Mouse (Mus musculus) frontal cortex, adult 2 months (tissue): ENCODE measurements around the gene Dgkz. TPM values are rescaled to one million over a fixed set of nuclear protein-coding genes. Genes with fewer than 3 reads are reported as not detected.

Experiments used
- DNase-seq, 2 experiments: peaks; one replicate each; pipeline ENCODE4 v3.0.0; 2022; ENCODE audit warnings: low spot score in 1 of 2; ENCODE audit errors: extremely low spot score in 1 of 2
- polyA plus RNA-seq: library from polyadenylated mRNA; depleted of rRNA; stranded (reverse); fragments of >200 nt; gene quantifications from 2 replicates; pipeline ENCODE4 v1.2.3, GENCODE M21; 2012; rRNA removed

The Dgkz gene
- polyA plus RNA-seq, 1 experiment = 632 TPM

DNA sequence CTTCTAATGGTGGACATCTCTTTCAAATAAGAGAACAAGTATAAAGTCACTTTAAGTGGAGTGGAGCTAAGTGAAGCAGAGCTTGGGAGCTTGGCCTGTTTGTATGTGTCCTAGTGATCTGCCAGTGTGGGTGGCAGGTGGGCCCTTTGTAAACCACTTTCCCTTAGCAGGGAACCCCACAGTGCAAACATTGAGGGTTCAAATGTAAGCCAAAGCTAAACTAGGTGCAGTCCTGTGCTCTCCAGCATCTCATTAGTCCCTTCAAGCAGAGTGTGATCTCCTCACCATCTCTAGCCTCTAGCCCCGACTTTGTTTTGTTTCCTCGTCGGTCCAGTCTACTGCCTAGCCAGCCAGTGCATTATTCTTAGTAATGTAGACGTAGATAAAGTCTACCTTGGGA lies 91.0 kb downstream of the Dgkz start:
- no peak for DNase-seq

GRCm38 (mm10) chr2:91883961-91884360 lies 91.7 kb downstream of the Dgkz start:
- no peak for DNase-seq

Other genes with a start within 250 kb of the Dgkz start
- 37.2 and 39.1 TPM in 2 replicates for gene Ambra1, start 245.7 kb downstream of the Dgkz start, polyA plus RNA-seq
- 36.1 and 39.2 TPM in 2 replicates for gene Chrm4, start 48.6 kb downstream of the Dgkz start, polyA plus RNA-seq
- 53.6 and 61.5 TPM in 2 replicates for gene Mdk, start 43.6 kb downstream of the Dgkz start, polyA plus RNA-seq
- gene Gm9821, start 30.2 kb downstream of the Dgkz start, polyA plus RNA-seq = 0.04 and 0.12 TPM in 2 replicates
- 1.7 and 1.8 TPM in 2 replicates for gene Creb3l1, start 48.6 kb upstream of the Dgkz start, polyA plus RNA-seq
- gene Phf21a, start 117.3 kb upstream of the Dgkz start, polyA plus RNA-seq = 51.2 and 54.6 TPM in 2 replicates